In the genomic region with DNA sequence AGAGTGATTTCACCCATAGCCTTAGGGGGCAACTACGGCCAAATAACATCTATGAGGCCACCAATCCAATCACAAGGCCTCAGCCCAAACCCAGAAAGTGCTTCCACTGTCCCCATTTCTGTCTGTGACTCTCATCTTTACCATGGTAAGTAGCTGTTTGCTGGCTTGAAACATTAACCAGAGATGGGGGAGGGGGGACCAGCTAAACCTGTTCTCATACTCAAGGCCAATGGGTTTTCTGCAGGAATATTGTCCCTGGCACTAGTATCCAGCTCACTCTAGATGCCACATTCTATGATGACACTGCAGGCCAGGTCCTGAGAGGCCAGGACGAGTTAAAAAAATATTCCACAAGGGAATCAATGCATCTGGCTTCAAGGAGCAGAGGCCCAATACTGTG, we compare ENCODE assay signal across 18 mouse cellular contexts.
DNase-seq lines count a peak whose midpoint lies in the region; ATAC-seq lines count a peak whose summit lies in the region.
"Had no signal": no experiment of that assay in that cellular context is flagged by ENCODE, and none has a peak within 500 bp of the region (broad histone marks: within the 10 kb centered on the region; RNA-seq: fewer than 3 reads in every experiment).

No protein-coding gene starts in this region.

- 0 out of 2 replicates have a peak, but pooled peaks have one; percentile 27 for ATAC-seq in stomach, embryonic 15.5 days (ENCODE audit: insufficient read depth, low FRiP score, low read depth)
- ATAC-seq in granulocyte monocyte progenitor cell, adult 5-6 weeks (replicated peaks; ENCODE audit: poor library complexity, severe bottlenecking), result no peak
- ATAC-seq: forebrain, embryonic 16.5 days had no signal

- no peaks in the 10 kb centered on the region for H3K27me3 ChIP-seq in stomach, embryonic 15.5 days (replicated peaks)
- H3K27me3 ChIP-seq: CH12.LX; embryonic facial prominence, embryonic 13.5 days; forebrain, embryonic 12.5 days; heart, embryonic 12.5 days had no signal

- no peak overlapping the region for H3K27ac ChIP-seq in stomach, embryonic 15.5 days
- H3K27ac ChIP-seq: embryonic facial prominence, embryonic 13.5 days; forebrain, embryonic 12.5 days had no signal

- DNase-seq in kidney, adult 9 months, result peak; percentile 2
- DNase-seq in kidney, adult 18-20 months, result no peak
- peak; percentile 20 for DNase-seq in urinary bladder, postnatal 14 days (ENCODE audit: low spot score)
- no peak for DNase-seq in urinary bladder, postnatal 25 days (ENCODE audit: low spot score)
- no peak for DNase-seq in B cell, adult 2 months
- DNase-seq: adrenal gland, adult 2 months; adrenal gland, postnatal 25 days; cerebellum, adult 18-20 months; cerebellum, adult 9-11 months; cerebellum, postnatal 36 days; gastrocnemius, postnatal 10 days had no signal

- H3K4me1 ChIP-seq in stomach, embryonic 15.5 days, result 0 out of 2 replicates have a peak, but pooled peaks cover 4% of the 10 kb centered on the region
- H3K4me1 ChIP-seq: embryonic facial prominence, embryonic 13.5 days; forebrain, embryonic 12.5 days had no signal

- no peaks in the 10 kb centered on the region for H3K36me3 ChIP-seq in stomach, embryonic 15.5 days
- H3K36me3 ChIP-seq: embryonic facial prominence, embryonic 13.5 days; forebrain, embryonic 12.5 days; heart, embryonic 12.5 days had no signal

- no peak overlapping the region for H3K9ac ChIP-seq in stomach, embryonic 15.5 days
- H3K9ac ChIP-seq: embryonic facial prominence, embryonic 13.5 days; forebrain, embryonic 12.5 days; heart, embryonic 12.5 days had no signal

- 70% methylated on average over 2 of the region's 2 CpGs for WGBS in stomach, embryonic 15.5 days

- H3K4me3 ChIP-seq in stomach, embryonic 15.5 days (replicated peaks), result no peak overlapping the region
- H3K4me3 ChIP-seq: embryonic facial prominence, embryonic 13.5 days; forebrain, embryonic 12.5 days; heart, embryonic 12.5 days had no signal

- no peak overlapping the region for H3K4me2 ChIP-seq in stomach, embryonic 15.5 days
- H3K4me2 ChIP-seq: embryonic facial prominence, embryonic 13.5 days; forebrain, embryonic 12.5 days; heart, embryonic 12.5 days had no signal

- no peaks in the 10 kb centered on the region for H3K9me3 ChIP-seq in stomach, embryonic 15.5 days
- H3K9me3 ChIP-seq: embryonic facial prominence, embryonic 13.5 days; forebrain, embryonic 12.5 days had no signal

Comparison
In these comparisons a context has a peak if more than half of its experiments do, and no peak if none do; other contexts are left out.
1. DNase-seq: peak in kidney, adult 9 months (single experiment) and urinary bladder, postnatal 14 days (single experiment); none in kidney, adult 18-20 months (single experiment), urinary bladder, postnatal 25 days (single experiment) and B cell, adult 2 months (0 of 2).